Mouse (Mus musculus) myocyte (in vitro differentiated cells): Measurements from ENCODE around the gene Kcnt2.

Experiments used
- CEBPB ChIP-seq: IDR thresholded peaks from 2 replicates; pipeline ENCODE4 v1.6.1; 2011; ENCODE audit warnings: mild to moderate bottlenecking, moderate library complexity; ENCODE audit not compliant: poor library complexity, insufficient read depth, severe bottlenecking
- E2F4 ChIP-seq: IDR thresholded peaks from one replicate; pipeline ENCODE4 v1.6.1; 2011; ENCODE audit warnings: mild to moderate bottlenecking, control low read depth, moderate library complexity; ENCODE audit not compliant: insufficient read depth
- MAX ChIP-seq: IDR thresholded peaks from one replicate; pipeline ENCODE4 v1.6.1; 2011; ENCODE audit warnings: low read depth, mild to moderate bottlenecking, control low read depth
- MYOD1 ChIP-seq, 3 experiments: IDR thresholded peaks; one replicate each; pipeline ENCODE4 v1.6.1; 2011; ENCODE audit warnings: control low read depth in 2 of 3, low read depth in 2 of 3, mild to moderate bottlenecking in 2 of 3, moderate library complexity in 1 of 3; ENCODE audit not compliant: insufficient read length in 2 of 3, control insufficient read depth in 1 of 3
- MYOG ChIP-seq, 3 experiments: IDR thresholded peaks; one replicate each; pipeline ENCODE4 v1.6.1; 2011; ENCODE audit warnings: control low read depth in 2 of 3, low read depth in 2 of 3, mild to moderate bottlenecking in 2 of 3; ENCODE audit not compliant: insufficient read length in 2 of 3, control insufficient read depth in 1 of 3, insufficient read depth in 1 of 3
- POLR2A ChIP-seq: IDR thresholded peaks from one replicate; pipeline ENCODE4 v1.6.1; 2011; ENCODE audit warnings: low read depth, mild to moderate bottlenecking, control low read depth, moderate library complexity; ENCODE audit not compliant: insufficient read length
- POLR2AphosphoS2 ChIP-seq: IDR thresholded peaks from one replicate; pipeline ENCODE4 v1.6.1; 2011; ENCODE audit warnings: low read depth, control low read depth; ENCODE audit not compliant: insufficient read length
- REST ChIP-seq: IDR thresholded peaks from one replicate; pipeline ENCODE4 v1.6.1; 2011; ENCODE audit warnings: mild to moderate bottlenecking, control low read depth, moderate library complexity; ENCODE audit not compliant: insufficient read depth, insufficient read length
- SRF ChIP-seq: IDR thresholded peaks from one replicate; pipeline ENCODE4 v1.6.1; 2011; ENCODE audit warnings: low read depth; ENCODE audit not compliant: control insufficient read depth, insufficient read length
- TCF12 ChIP-seq: IDR thresholded peaks from one replicate; pipeline ENCODE4 v1.6.1; 2011; ENCODE audit warnings: mild to moderate bottlenecking, control low read depth; ENCODE audit not compliant: poor library complexity, insufficient read depth, severe bottlenecking
- TCF3 ChIP-seq: IDR thresholded peaks from one replicate; pipeline ENCODE4 v1.6.1; 2011; ENCODE audit warnings: low read depth, control low read depth; ENCODE audit not compliant: insufficient read length

GRCm38 (mm10) chr1:140306339-140306738, 60.4 kb downstream of the Kcnt2 start:
- no peak for TF ChIP-seq E2F4
- no peak for TF ChIP-seq CEBPB
- TF ChIP-seq POLR2A: no peak
- TF ChIP-seq TCF3: no peak
- TF ChIP-seq SRF: no peak
- no peak for TF ChIP-seq MYOG (IDR thresholded peaks at IDR 0.05; ENCODE audit: control insufficient read depth in 1 of 3, insufficient read depth in 1 of 3, insufficient read length in 2 of 3, low read depth in 2 of 3)
- TF ChIP-seq MAX: no peak
- no peak for TF ChIP-seq POLR2AphosphoS2
- TF ChIP-seq MYOD1 (IDR thresholded peaks at IDR 0.05; ENCODE audit: control insufficient read depth in 1 of 3, insufficient read length in 2 of 3, low read depth in 2 of 3): no peak
- TF ChIP-seq REST: no peak
- no peak for TF ChIP-seq TCF12
